Mouse (Mus musculus): ENCODE results near the gene Hdac4.

GRCm38 (mm10) chr1:92035770-92036169 is 159.7 kb downstream of the Hdac4 start:
- TF ChIP-seq GATA1 (IDR thresholded peaks at IDR 0.05; ENCODE audit: low read length), result no peak
- TF ChIP-seq TAL1 (IDR thresholded peaks at IDR 0.05; ENCODE audit: low read length), result no peak
